Mouse (Mus musculus): Measurements from ENCODE around the gene Gprin1.

Gprin1 gene

GRCm38 (mm10) chr13:54760164-54760795 is 10.6 kb upstream of the Gprin1 start:
- no peak for DNase-seq (ENCODE audit: low read depth, low spot score)

GRCm38 (mm10) chr13:54759496-54759895 is 9.8 kb upstream of the Gprin1 start:
- DNase-seq (ENCODE audit: low read depth, low spot score), result no peak

- DNase-seq (ENCODE audit: low read depth, low spot score), result no peak
Measured at GRCm38 (mm10) chr13:54758756-54759470, 9.2 kb upstream of the Gprin1 start.

GRCm38 (mm10) chr13:54758045-54758755 is 8.5 kb upstream of the Gprin1 start:
- peak; percentile 73 for DNase-seq (ENCODE audit: low read depth, low spot score)

GRCm38 (mm10) chr13:54757093-54757830 is 7.6 kb upstream of the Gprin1 start:
- no peak for DNase-seq (ENCODE audit: low read depth, low spot score)

- DNase-seq (ENCODE audit: low read depth, low spot score), result no peak
Measured at GRCm38 (mm10) chr13:54756156-54756712, 6.6 kb upstream of the Gprin1 start.

- DNase-seq (ENCODE audit: low read depth, low spot score), result no peak
Measured at GRCm38 (mm10) chr13:54755201-54755830, 5.6 kb upstream of the Gprin1 start.

- no peak for DNase-seq (ENCODE audit: low read depth, low spot score)
Measured at GRCm38 (mm10) chr13:54754169-54755080, 4.8 kb upstream of the Gprin1 start.

- no peak for DNase-seq (ENCODE audit: low read depth, low spot score)
Measured at GRCm38 (mm10) chr13:54753733-54754132, 4.1 kb upstream of the Gprin1 start.

GRCm38 (mm10) chr13:54752656-54753055 is 3.0 kb upstream of the Gprin1 start:
- no peak for DNase-seq (ENCODE audit: low read depth, low spot score)

- peak; percentile 26 for DNase-seq (ENCODE audit: low read depth, low spot score)
Measured at GRCm38 (mm10) chr13:54750699-54751098, 1.0 kb upstream of the Gprin1 start.

- peak; percentile 11 for DNase-seq (ENCODE audit: low read depth, low spot score)
Measured at GRCm38 (mm10) chr13:54749061-54749863, 412 bp downstream of the Gprin1 start.

- DNase-seq (ENCODE audit: low read depth, low spot score), result no peak
Measured at GRCm38 (mm10) chr13:54748721-54749060, 983 bp downstream of the Gprin1 start.

- no peak for DNase-seq (ENCODE audit: low read depth, low spot score)
Measured at GRCm38 (mm10) chr13:54748190-54748589, 1.5 kb downstream of the Gprin1 start.

- no peak for DNase-seq (ENCODE audit: low read depth, low spot score)
Measured at GRCm38 (mm10) chr13:54746896-54747295, 2.8 kb downstream of the Gprin1 start.

- no peak for DNase-seq (ENCODE audit: low read depth, low spot score)
Measured at GRCm38 (mm10) chr13:54746110-54746509, 3.6 kb downstream of the Gprin1 start.

GRCm38 (mm10) chr13:54738213-54738601 is 11.5 kb downstream of the Gprin1 start:
- no peak for DNase-seq (ENCODE audit: low read depth, low spot score)

- DNase-seq (ENCODE audit: low read depth, low spot score), result no peak
Measured at GRCm38 (mm10) chr13:54737488-54738212, 12.0 kb downstream of the Gprin1 start.

- DNase-seq (ENCODE audit: low read depth, low spot score), result no peak
Measured at GRCm38 (mm10) chr13:54736931-54737330, 12.7 kb downstream of the Gprin1 start.

All from CD4-positive, CD25-positive, alpha-beta regulatory T cell, adult 2 months (primary cell).